18 mouse cellular contexts compared by ENCODE assay signal in genomic region chr14:120306229-120306628, GRCm38 (mm10). TPM values are rescaled to one million over a fixed set of nuclear protein-coding genes. Genes with fewer than 3 reads are reported as not detected.
DNase-seq lines count a peak whose midpoint lies in the region; ATAC-seq and TF ChIP-seq lines count a peak whose summit lies in the region.
"Had no signal": no experiment of that assay in that cellular context is flagged by ENCODE, and none has a peak within 500 bp of the region (broad histone marks: within the 10 kb centered on the region; RNA-seq: fewer than 3 reads in every experiment).

No protein-coding gene starts in this region.

- ATAC-seq in liver, embryonic 13.5 days (ENCODE audit: low read depth): peak; percentile 76
- no peak for ATAC-seq in hindbrain, embryonic 11.5 days (ENCODE audit: low FRiP score)
- ATAC-seq: hindbrain, embryonic 16.5 days had no signal

- DNase-seq in thymus, postnatal 4 days: peak; percentile 33
- no peak for DNase-seq in thymus, postnatal 0 days (ENCODE audit: low spot score)
- DNase-seq in liver, embryonic 13.5 days: peak; percentile 31
- DNase-seq in hindbrain, embryonic 11.5 days (ENCODE audit: low spot score): no peak
- DNase-seq in left cerebral cortex, adult 18-20 months (ENCODE audit: low spot score in 2 of 2): no peak
- no peak for DNase-seq in spleen, adult 12 weeks (ENCODE audit: low spot score)
- no peak for DNase-seq in right cerebral cortex, postnatal 14 days
- DNase-seq: cerebellum, postnatal 25 days; kidney, postnatal 25 days; right cerebral cortex, postnatal 25 days had no signal

- TF ChIP-seq CTCF in bone marrow macrophage, adult 2 months (IDR thresholded peaks at IDR 0.05; ENCODE audit: low read depth, low read length): no peak

- H3K36me3 ChIP-seq in liver, embryonic 13.5 days: no peaks in the 10 kb centered on the region
- H3K36me3 ChIP-seq in hindbrain, embryonic 11.5 days (ENCODE audit: control insufficient read depth, insufficient read depth, low read length): no peaks in the 10 kb centered on the region
- H3K36me3 ChIP-seq: limb, embryonic 15.5 days; midbrain, embryonic 10.5 days; neural tube, embryonic 15.5 days had no signal

- H3K4me3 ChIP-seq in bone marrow macrophage, adult 2 months (ENCODE audit: insufficient read depth, low read length): peak overlapping the region; percentile 23
- no peak overlapping the region for H3K4me3 ChIP-seq in liver, embryonic 13.5 days (replicated peaks)
- no peak overlapping the region for H3K4me3 ChIP-seq in hindbrain, embryonic 11.5 days (ENCODE audit: low read depth, low read length)
- H3K4me3 ChIP-seq: erythroblast, embryonic 14.5 days; heart, embryonic 13.5 days; left cerebral cortex, adult 2 months; limb, embryonic 15.5 days; midbrain, embryonic 10.5 days; neural tube, embryonic 15.5 days had no signal

- H3K9ac ChIP-seq in liver, embryonic 13.5 days: no peak overlapping the region
- H3K9ac ChIP-seq in hindbrain, embryonic 11.5 days (ENCODE audit: low read depth, low read length): no peak overlapping the region
- H3K9ac ChIP-seq: limb, embryonic 15.5 days; neural tube, embryonic 15.5 days had no signal

- WGBS in liver, embryonic 13.5 days (ENCODE audit: insufficient replicate concordance): 17% methylated on average over 11 of the region's 11 CpGs
- WGBS in hindbrain, embryonic 11.5 days: 79% methylated on average over 11 of the region's 11 CpGs

- H3K27ac ChIP-seq in bone marrow macrophage, adult 2 months (ENCODE audit: insufficient read depth, low read depth, low read length): no peak overlapping the region
- no peak overlapping the region for H3K27ac ChIP-seq in liver, embryonic 13.5 days
- H3K27ac ChIP-seq in hindbrain, embryonic 11.5 days (ENCODE audit: low read depth, low read length): no peak overlapping the region
- H3K27ac ChIP-seq: left cerebral cortex, adult 2 months; limb, embryonic 15.5 days; midbrain, embryonic 10.5 days; neural tube, embryonic 15.5 days had no signal

- H3K9me3 ChIP-seq in liver, embryonic 13.5 days (replicated peaks): no peaks in the 10 kb centered on the region
- no peaks in the 10 kb centered on the region for H3K9me3 ChIP-seq in hindbrain, embryonic 11.5 days (ENCODE audit: control insufficient read depth, low read length)
- H3K9me3 ChIP-seq: heart, embryonic 13.5 days; limb, embryonic 15.5 days; midbrain, embryonic 10.5 days; neural tube, embryonic 15.5 days had no signal

- no peaks in the 10 kb centered on the region for H3K27me3 ChIP-seq in liver, embryonic 13.5 days
- H3K27me3 ChIP-seq in hindbrain, embryonic 11.5 days (ENCODE audit: control insufficient read depth, insufficient read depth, low read length): no peaks in the 10 kb centered on the region
- H3K27me3 ChIP-seq: heart, embryonic 13.5 days; limb, embryonic 15.5 days; neural tube, embryonic 15.5 days had no signal

- H3K4me1 ChIP-seq in bone marrow macrophage, adult 2 months (ENCODE audit: control insufficient read depth, insufficient read depth, low read length): peaks cover 43% of the 10 kb centered on the region
- H3K4me1 ChIP-seq in liver, embryonic 13.5 days (replicated peaks): peaks cover 47% of the 10 kb centered on the region
- no peaks in the 10 kb centered on the region for H3K4me1 ChIP-seq in hindbrain, embryonic 11.5 days (replicated peaks; ENCODE audit: control insufficient read depth, insufficient read depth, low read length)

- no peak for TF ChIP-seq POLR2A in bone marrow macrophage, adult 2 months (IDR thresholded peaks at IDR 0.05; ENCODE audit: borderline replicate concordance, low read depth, low read length)

- H3K4me2 ChIP-seq in liver, embryonic 13.5 days: peak overlapping the region; percentile 34; the same call in 1 of the 2 replicates
- no peak overlapping the region for H3K4me2 ChIP-seq in hindbrain, embryonic 11.5 days (replicated peaks; ENCODE audit: low read depth, low read length)
- H3K4me2 ChIP-seq: heart, embryonic 13.5 days; limb, embryonic 15.5 days; neural tube, embryonic 15.5 days had no signal

RNA-seq across cellular contexts. Expression of gene Mbnl2, which starts 30.8 kb away (rescaled TPM):
- 81.9 and 91.2 TPM in 2 replicates for polyA plus RNA-seq in thymus, postnatal 0 days (2015; fragmentation: Nextera tagmentation; extraction: Ambion mirVana)
- 98.2 and 110 TPM in 2 replicates for polyA plus RNA-seq in bone marrow macrophage, adult 2 months (2012; ENCODE audit: insufficient read depth, insufficient read length, missing spikeins)
- 14.6 and 17.8 TPM in 2 replicates for polyA plus RNA-seq in liver, embryonic 13.5 days (2015; fragmentation: Nextera tagmentation; extraction: Ambion mirVana)
- polyA plus RNA-seq in hindbrain, embryonic 11.5 days (2014; fragmentation: Nextera tagmentation; extraction: Ambion mirVana): 44.7 and 50.1 TPM in 2 replicates
- total RNA-seq in left cerebral cortex, adult 18-20 months (2021): 100 to 1,000 TPM; 241 to 268 TPM

Comparison
In these comparisons a context has a peak if more than half of its experiments do, and no peak if none do; other contexts are left out.
1. DNase-seq: peak in thymus, postnatal 4 days (single experiment) and liver, embryonic 13.5 days (single experiment); none in thymus, postnatal 0 days (single experiment), hindbrain, embryonic 11.5 days (single experiment), left cerebral cortex, adult 18-20 months (0 of 2), spleen, adult 12 weeks (single experiment) and right cerebral cortex, postnatal 14 days (single experiment).